Mouse (Mus musculus) midbrain, embryonic 16.5 days (tissue): ENCODE measurements around the gene 3110082J24Rik. TPM values are rescaled to one million over a fixed set of nuclear protein-coding genes. Genes with fewer than 3 reads are reported as not detected.

Experiments
- ATAC-seq: fragments of 200-750 bp; cut with Nextera tagmentation; 2 replicates; pipeline ENCODE4 v1.8.0; 2017; ENCODE audit warnings: moderate TSS enrichment
- H3K27ac ChIP-seq: fragments of 300-500 bp; sonication (generic); 2 replicates; pipeline ENCODE4 v1.5.1; 2014; ENCODE audit warnings: mild to moderate bottlenecking, low read length, mixed read lengths
- H3K27me3 ChIP-seq: fragments of 300-500 bp; sonication (generic); 2 replicates; pipeline ENCODE4 v1.6.1; 2014; ENCODE audit warnings: low read depth, low read length, mixed read lengths; ENCODE audit not compliant: control insufficient read depth, insufficient read depth
- H3K36me3 ChIP-seq: fragments of 300-500 bp; sonication (generic); 2 replicates; pipeline ENCODE4 v1.6.1; 2014; ENCODE audit warnings: mild to moderate bottlenecking, low read length, moderate library complexity, mixed read lengths; ENCODE audit not compliant: control insufficient read depth, insufficient read depth
- H3K4me1 ChIP-seq: fragments of 300-500 bp; sonication (generic); 2 replicates; pipeline ENCODE4 v1.6.1; 2014; ENCODE audit warnings: mild to moderate bottlenecking, low read length, mixed read lengths; ENCODE audit not compliant: control insufficient read depth, insufficient read depth
- H3K4me2 ChIP-seq: fragments of 300-500 bp; sonication (generic); 2 replicates; pipeline ENCODE4 v1.6.1; 2014; ENCODE audit warnings: mild to moderate bottlenecking, low read length, mixed read lengths
- H3K4me3 ChIP-seq: fragments of 300-500 bp; sonication (generic); 2 replicates; pipeline ENCODE4 v1.5.1; 2014; ENCODE audit warnings: low read depth, mild to moderate bottlenecking, low read length, moderate library complexity, mixed read lengths
- H3K9ac ChIP-seq: fragments of 300-500 bp; sonication (generic); 2 replicates; pipeline ENCODE4 v1.6.1; 2014; ENCODE audit warnings: low read depth, low read length, mixed read lengths
- H3K9me3 ChIP-seq: fragments of 300-500 bp; sonication (generic); replicated peaks from 2 replicates; pipeline ENCODE4 v1.6.1; 2014; ENCODE audit warnings: mild to moderate bottlenecking, low read length, mixed read lengths; ENCODE audit not compliant: control insufficient read depth, poor library complexity, severe bottlenecking
- WGBS: fragments of 180-500 bp; shearing (Covaris S2); extraction: QIAGEN DNeasy Blood & Tissue Kit; methylation state at CpG from one replicate; pipeline ENCODE4 v1.1.7; 2014; 5-methylcytosine and 5-hydroxymethylcytosine counted together
- polyA plus RNA-seq: library from polyadenylated mRNA; unstranded; fragments of >200 nt; fragmentation: Nextera tagmentation; extraction: Ambion mirVana; gene quantifications from 2 replicates; pipeline ENCODE4 v1.2.1, GENCODE M21; 2015

The 3110082J24Rik gene
- polyA plus RNA-seq, 1 experiment from 2014 or later: 2.6 TPM

DNA sequence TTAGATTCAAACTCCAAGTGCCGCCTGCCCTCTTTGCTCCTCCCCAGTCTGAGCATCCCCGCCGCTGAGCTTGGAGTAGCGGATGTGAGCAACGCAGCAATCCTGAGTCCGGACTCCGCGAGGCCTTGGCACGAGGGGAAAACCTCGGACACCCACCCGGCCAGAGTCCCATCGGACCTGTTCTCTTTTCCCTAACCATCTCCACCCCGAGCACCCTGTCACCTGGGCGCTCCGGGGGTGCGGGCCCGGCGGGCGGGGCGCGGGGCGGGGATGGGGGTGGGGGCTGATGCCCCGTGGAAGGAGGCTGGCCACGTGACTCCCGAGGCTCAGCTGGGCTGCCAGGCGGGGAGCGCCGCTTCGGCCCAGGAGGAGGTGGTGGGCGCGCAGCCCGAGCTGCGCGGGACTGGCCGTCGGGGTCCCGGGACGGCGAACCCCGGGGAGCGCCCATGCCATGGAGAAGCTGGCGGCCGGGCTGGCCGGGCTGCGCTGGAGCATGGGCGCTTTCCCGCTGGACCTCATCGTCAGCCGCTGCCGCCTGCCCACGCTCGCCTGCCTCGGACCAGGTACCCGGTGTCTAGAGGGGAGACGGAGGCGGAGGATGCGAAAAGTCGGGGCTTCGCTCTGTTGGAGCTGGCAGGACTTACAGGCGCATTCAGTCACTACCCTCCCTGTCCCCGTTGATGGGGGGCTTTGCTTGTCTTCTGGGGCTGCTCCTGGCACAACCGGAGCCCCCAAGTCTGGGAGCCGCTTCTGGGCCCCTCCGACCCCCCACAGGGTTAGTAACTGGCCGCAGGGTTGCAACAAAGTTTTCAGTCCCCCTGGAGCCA, 832 bp downstream of the 3110082J24Rik start, which contains the start of gene Garem2:
Gene Garem2 (plus strand): TSS at position 321 of the 827 bp plus-strand sequence.
- peak within 1 kb of the TSS; percentile 83 for H3K27ac ChIP-seq
- no peaks in the 10 kb centered on the region for H3K36me3 ChIP-seq
- peak within 1 kb of the TSS; percentile 73 for H3K9ac ChIP-seq
- H3K4me3 ChIP-seq: peak within 1 kb of the TSS; percentile 63
- no peaks in the 10 kb centered on the region; the same call in 1 of the 2 replicates for H3K27me3 ChIP-seq
- ATAC-seq: peak; percentile 25
- H3K4me1 ChIP-seq: peaks cover 30% of the 10 kb centered on the region
- H3K4me2 ChIP-seq: peak within 1 kb of the TSS; percentile 99
- under 1% methylated on average over 57 of the region's 65 CpGs for WGBS
- no peaks in the 10 kb centered on the region for H3K9me3 ChIP-seq

DNA sequence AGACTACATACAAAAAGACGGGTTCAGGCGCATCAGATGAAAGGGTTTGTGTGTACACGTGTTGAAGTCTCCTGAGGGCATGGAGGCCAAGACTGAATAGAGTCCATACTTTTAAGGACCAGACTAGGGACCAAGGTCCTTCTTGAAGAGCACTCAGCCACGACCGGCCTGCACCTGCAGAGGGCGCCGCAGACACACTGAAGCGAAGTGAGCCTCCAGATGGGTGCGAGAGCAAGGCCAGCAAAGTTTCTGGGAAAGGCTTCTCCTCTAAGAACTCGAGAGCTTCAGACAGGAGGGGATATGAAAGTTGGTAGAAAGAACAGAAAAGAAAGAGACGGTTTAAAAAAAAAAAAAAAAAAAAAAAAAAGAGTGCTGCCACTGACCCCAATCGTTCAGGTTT, 1.5 kb downstream of the 3110082J24Rik start:
- Histone ChIP-seq H3K4me2 (peak overlapping the region; percentile 99), H3K36me3 (no peaks in the 10 kb centered on the region), H3K4me3 (peak overlapping the region; percentile 63), H3K4me1 (peaks cover 30% of the 10 kb centered on the region), H3K9ac (peak overlapping the region; percentile 73; the same call in 1 of the 2 replicates), H3K9me3 (no peaks in the 10 kb centered on the region), H3K27me3 (no peaks in the 10 kb centered on the region; the same call in 1 of the 2 replicates), H3K27ac (no peak overlapping the region)
- WGBS: 2% methylated on average over 12 of the region's 12 CpGs
- ATAC-seq: no peak

DNA sequence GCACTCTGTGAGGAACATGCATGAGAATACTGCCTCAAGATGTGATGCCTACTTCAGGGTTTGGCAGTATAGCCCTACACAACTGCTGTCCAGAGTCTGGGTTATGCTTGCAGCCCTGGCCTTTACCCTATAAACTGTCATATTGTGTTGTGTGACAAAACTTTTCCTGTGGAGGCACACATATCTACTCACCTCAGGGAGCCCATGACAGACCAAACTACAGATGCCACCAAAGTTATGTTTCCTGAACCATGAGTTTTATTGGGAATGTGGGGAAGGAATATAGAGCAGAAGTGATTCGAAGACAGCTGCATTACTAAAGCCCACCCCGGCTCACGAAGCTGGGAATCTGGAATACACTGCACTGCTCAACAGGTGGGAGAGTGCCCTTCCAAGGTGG, 2.5 kb downstream of the 3110082J24Rik start:
- no peak overlapping the region for H3K4me3 ChIP-seq
- ATAC-seq: no peak
- 88% methylated on average over 3 of the region's 3 CpGs for WGBS

DNA sequence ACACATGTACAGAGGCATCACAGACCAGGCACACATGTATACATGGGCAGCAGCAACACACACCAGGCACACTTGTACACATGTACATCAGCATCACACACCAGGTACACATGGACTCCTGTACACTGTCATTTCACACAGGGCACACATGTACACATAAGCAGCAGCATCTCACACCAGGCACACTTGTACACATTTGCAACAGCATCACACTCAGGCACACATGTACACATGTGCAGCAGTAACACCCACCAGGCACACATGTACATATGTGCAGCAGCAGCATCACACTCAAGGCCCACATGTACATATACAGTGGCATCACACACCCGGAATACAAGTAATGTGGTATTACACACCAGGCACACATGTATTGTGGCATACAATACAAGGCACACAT, 7.6 kb downstream of the 3110082J24Rik start:
- H3K9ac ChIP-seq: no peak overlapping the region
- H3K27ac ChIP-seq: no peak overlapping the region
- 97% methylated on average over 1 of the region's 1 CpGs for WGBS
- no peaks in the 10 kb centered on the region; the same call in 1 of the 2 replicates for H3K27me3 ChIP-seq
- H3K4me3 ChIP-seq: no peak overlapping the region
- H3K9me3 ChIP-seq: no peaks in the 10 kb centered on the region
- no peaks in the 10 kb centered on the region for H3K4me1 ChIP-seq
- H3K36me3 ChIP-seq: no peaks in the 10 kb centered on the region
- ATAC-seq: no peak
- no peak overlapping the region for H3K4me2 ChIP-seq

More for the DNA sequence above, 2.5 kb downstream of the 3110082J24Rik start:
- Histone ChIP-seq H3K27me3 (no peaks in the 10 kb centered on the region; the same call in 1 of the 2 replicates), H3K36me3 (no peaks in the 10 kb centered on the region), H3K4me2 (no peak overlapping the region), H3K4me1 (peaks cover 30% of the 10 kb centered on the region), H3K9me3 (no peaks in the 10 kb centered on the region), H3K27ac (no peak overlapping the region), H3K9ac (no peak overlapping the region)

DNA sequence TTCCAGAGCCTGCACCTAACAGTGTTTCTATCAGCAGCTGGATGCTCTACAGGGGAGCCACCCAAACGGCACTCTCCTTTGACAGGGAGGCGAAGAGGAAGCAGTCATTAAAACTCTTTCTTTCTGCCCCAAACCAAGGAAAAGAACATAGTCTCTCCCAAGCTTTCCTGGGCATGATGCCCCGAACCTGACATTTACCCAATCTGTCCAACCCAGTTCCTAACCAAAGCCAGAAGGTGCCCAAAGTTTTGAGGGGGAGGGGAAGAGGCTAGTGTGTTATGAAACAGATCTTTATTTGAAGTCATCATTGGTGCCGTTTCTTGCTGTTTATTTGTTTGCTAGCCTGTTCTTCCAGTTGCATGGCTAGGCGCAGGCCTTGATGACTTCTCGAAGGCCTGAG, 10.2 kb downstream of the 3110082J24Rik start:
- no peak overlapping the region for H3K9ac ChIP-seq
- no peaks in the 10 kb centered on the region for H3K36me3 ChIP-seq
- no peak overlapping the region for H3K4me3 ChIP-seq
- H3K27me3 ChIP-seq: no peaks in the 10 kb centered on the region
- H3K4me1 ChIP-seq: no peaks in the 10 kb centered on the region
- no peak for ATAC-seq
- H3K4me2 ChIP-seq: no peak overlapping the region
- no peaks in the 10 kb centered on the region for H3K9me3 ChIP-seq
- H3K27ac ChIP-seq: no peak overlapping the region
- WGBS: 86% methylated on average over 6 of the region's 6 CpGs

DNA sequence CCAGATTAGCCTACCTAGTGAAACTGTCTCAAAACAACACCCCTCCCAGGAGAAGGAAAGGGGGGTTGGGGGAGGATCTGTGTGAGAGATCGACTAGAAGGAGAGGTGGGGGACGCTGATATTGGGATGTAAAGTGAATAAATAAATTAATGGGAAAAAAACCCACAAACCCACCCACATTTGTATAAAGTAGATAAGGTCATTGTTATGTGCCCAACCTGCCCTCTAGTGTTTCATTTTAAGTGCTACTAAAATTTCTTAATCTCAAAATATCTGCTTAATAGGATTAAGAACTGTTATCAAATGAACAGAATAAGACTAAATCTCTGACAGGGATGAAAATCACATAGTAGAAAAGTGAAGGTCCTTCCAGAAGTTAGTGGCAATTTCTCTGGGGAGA, 11.5 kb downstream of the 3110082J24Rik start:
- ATAC-seq: no peak
- Histone ChIP-seq H3K27ac (no peak overlapping the region), H3K4me3 (no peak overlapping the region), H3K9me3 (no peaks in the 10 kb centered on the region), H3K9ac (no peak overlapping the region), H3K4me2 (no peak overlapping the region), H3K4me1 (no peaks in the 10 kb centered on the region), H3K36me3 (no peaks in the 10 kb centered on the region), H3K27me3 (no peaks in the 10 kb centered on the region)
- 41% methylated on average over 2 of the region's 2 CpGs for WGBS

GRCm38 (mm10) chr5:30092701-30093100, 13.2 kb downstream of the 3110082J24Rik start:
- no peaks in the 10 kb centered on the region for H3K36me3 ChIP-seq
- H3K27ac ChIP-seq: no peak overlapping the region
- H3K27me3 ChIP-seq: no peaks in the 10 kb centered on the region
- no peak overlapping the region for H3K4me2 ChIP-seq
- no peak overlapping the region for H3K4me3 ChIP-seq
- no peaks in the 10 kb centered on the region for H3K4me1 ChIP-seq
- 71% methylated on average over 13 of the region's 13 CpGs for WGBS
- H3K9ac ChIP-seq: no peak overlapping the region
- no peak for ATAC-seq
- no peaks in the 10 kb centered on the region for H3K9me3 ChIP-seq

DNA sequence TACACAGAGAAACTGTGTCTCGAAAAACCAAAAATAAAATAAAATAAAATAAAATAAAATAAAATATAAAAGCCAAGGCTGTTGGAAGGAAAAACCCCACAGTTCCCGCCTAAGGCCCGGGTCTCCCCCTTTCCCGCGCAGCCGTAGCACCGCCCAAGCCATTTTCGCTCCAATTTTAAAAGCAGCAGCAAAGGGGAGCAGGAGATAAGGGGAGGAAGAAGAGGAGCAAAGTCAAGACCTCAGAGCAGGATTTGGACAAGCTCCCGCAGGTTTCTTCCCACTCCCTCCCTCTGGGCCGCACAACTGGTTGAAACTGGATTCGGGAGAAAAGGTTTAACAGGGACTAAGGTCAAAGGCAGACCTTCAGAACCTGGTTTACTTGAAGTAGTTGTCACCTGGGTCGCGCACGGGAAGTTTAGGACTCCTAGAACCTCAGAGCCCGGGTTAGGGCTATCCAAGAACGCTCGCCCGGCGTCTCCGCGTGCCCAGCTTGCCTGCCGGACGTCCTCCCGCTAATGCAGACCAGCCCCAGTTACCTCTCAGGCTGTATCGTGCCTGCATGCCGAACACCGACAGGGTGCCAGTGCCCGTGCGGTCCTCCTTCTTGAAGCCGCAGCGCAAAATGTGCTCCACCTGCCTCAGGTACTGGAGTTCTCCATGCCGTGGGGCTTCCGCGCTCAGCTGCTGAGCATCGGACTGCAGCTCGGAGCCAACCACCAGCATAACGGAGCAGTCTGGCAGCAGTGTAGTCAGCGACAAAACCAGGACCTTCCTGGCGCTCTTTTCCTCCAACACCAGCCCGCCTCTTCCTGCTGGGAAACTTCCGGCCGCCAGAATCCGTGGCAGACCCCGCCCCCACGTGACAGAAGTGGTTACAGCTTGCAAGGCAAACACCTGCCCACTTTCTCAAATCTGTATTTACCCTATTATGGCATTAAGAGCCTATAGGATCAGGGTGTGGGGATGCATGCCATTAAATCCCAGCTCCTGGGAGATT, 32.8 kb downstream of the 3110082J24Rik start, which contains the start of gene Tyms:
Gene Tyms (minus strand): TSS at position 793 of the 997 bp plus-strand sequence.
- WGBS: 1% methylated on average over 45 of the region's 45 CpGs
- Histone ChIP-seq H3K9me3 (no peaks in the 10 kb centered on the region), H3K4me1 (peaks cover 4% of the 10 kb centered on the region; the same call in 1 of the 2 replicates), H3K27me3 (no peaks in the 10 kb centered on the region), H3K4me2 (peak within 1 kb of the TSS; percentile 94), H3K9ac (peak within 1 kb of the TSS; percentile 75), H3K36me3 (0 out of 2 replicates have a peak, but pooled peaks cover 3% of the 10 kb centered on the region), H3K27ac (peak within 1 kb of the TSS; percentile 77), H3K4me3 (peak within 1 kb of the TSS; percentile 80)
- peak; percentile 95 for ATAC-seq
